Mouse (Mus musculus) liver, embryonic 13.5 days (tissue): ENCODE data around the gene Lactbl1. TPM values are rescaled to one million over a fixed set of nuclear protein-coding genes. Genes with fewer than 3 reads are reported as not detected.
A peak's percentile ranks its signal among the peaks of the same experiment; 100 is the strongest.

ENCODE experiments used
- ATAC-seq: fragments of 200-750 bp; cut with Nextera tagmentation; 2 replicates; pipeline ENCODE4 v1.8.0; 2017; ENCODE audit warnings: low read depth, mild to moderate bottlenecking, moderate number of reproducible peaks, moderate library complexity
- DNase-seq: peaks from one replicate; pipeline ENCODE4 v3.0.0; 2022
- H3K27ac ChIP-seq: fragments of 300-500 bp; sonication (generic); 2 replicates; pipeline ENCODE4 v1.5.1; 2015; ENCODE audit warnings: moderate library complexity, mild to moderate bottlenecking, inconsistent platforms
- H3K27me3 ChIP-seq: fragments of 300-500 bp; sonication (generic); 2 replicates; pipeline ENCODE4 v1.6.1; 2015; ENCODE audit warnings: mild to moderate bottlenecking, inconsistent platforms
- H3K36me3 ChIP-seq: fragments of 300-500 bp; sonication (generic); 2 replicates; pipeline ENCODE4 v1.6.1; 2015; ENCODE audit warnings: mild to moderate bottlenecking, inconsistent platforms
- H3K4me1 ChIP-seq: fragments of 300-500 bp; sonication (generic); replicated peaks from 2 replicates; pipeline ENCODE4 v1.6.1; 2015; ENCODE audit warnings: inconsistent platforms
- H3K4me2 ChIP-seq: fragments of 300-500 bp; sonication (generic); 2 replicates; pipeline ENCODE4 v1.6.1; 2015; ENCODE audit warnings: inconsistent platforms, mild to moderate bottlenecking, moderate library complexity
- H3K4me3 ChIP-seq: fragments of 300-500 bp; sonication (generic); replicated peaks from 2 replicates; pipeline ENCODE4 v1.5.1; 2015; ENCODE audit warnings: mild to moderate bottlenecking, inconsistent platforms
- H3K9ac ChIP-seq: fragments of 300-500 bp; sonication (generic); 2 replicates; pipeline ENCODE4 v1.6.1; 2015; ENCODE audit warnings: mild to moderate bottlenecking, inconsistent platforms
- H3K9me3 ChIP-seq: fragments of 300-500 bp; sonication (generic); replicated peaks from 2 replicates; pipeline ENCODE4 v1.6.1; 2016; ENCODE audit warnings: inconsistent platforms
- WGBS: fragments of 180-500 bp; shearing (Covaris S2); methylation state at CpG from one replicate; pipeline ENCODE4 v1.1.7; 2015; ENCODE audit not compliant: insufficient replicate concordance; 5-methylcytosine and 5-hydroxymethylcytosine counted together
- polyA plus RNA-seq: library from polyadenylated mRNA; unstranded; fragments of >200 nt; fragmentation: Nextera tagmentation; extraction: Ambion mirVana; gene quantifications from 2 replicates; pipeline ENCODE4 v1.2.1, GENCODE M21; 2015

Gene Lactbl1
- polyA plus RNA-seq, 1 experiment from 2014 or later = not detected

DNA sequence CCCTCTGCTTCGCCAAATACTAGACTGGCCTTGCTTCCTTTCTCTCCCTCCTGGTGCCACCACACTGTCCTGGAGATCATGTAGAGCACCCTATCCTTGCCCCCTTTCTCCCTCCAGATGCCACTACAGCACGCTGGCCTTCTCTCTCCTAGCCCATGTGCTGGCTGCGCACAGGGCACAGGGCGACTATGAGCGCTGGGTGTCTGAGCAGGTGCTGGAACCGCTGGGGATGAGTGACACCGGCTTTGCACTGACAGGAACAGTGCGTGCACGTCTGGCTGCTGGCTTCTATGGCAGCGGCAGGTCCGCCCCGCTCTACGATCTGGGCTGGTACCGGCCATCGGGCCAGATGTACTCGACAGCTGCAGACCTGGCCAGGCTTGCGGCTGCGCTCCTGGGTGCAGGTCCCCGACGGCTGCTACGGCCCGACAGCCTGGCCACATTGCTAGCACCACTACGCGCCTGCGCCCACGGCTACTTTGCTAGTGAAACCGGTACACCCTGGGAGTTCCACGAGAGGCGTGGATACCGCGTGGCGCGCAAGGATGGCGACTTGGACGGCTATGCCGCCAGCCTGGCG, 14.7 kb downstream of the Lactbl1 start:
- 22% methylated on average over 37 of the region's 37 CpGs for WGBS
- no peaks in the 10 kb centered on the region for H3K9me3 ChIP-seq
- H3K4me3 ChIP-seq = peak overlapping the region; percentile 47
- peaks cover 33% of the 10 kb centered on the region for H3K27me3 ChIP-seq
- peak overlapping the region; percentile 65 for H3K4me2 ChIP-seq
- no peak overlapping the region for H3K27ac ChIP-seq
- DNase-seq (no peak), ATAC-seq (no peak)
- no peak overlapping the region for H3K9ac ChIP-seq
- H3K36me3 ChIP-seq = no peaks in the 10 kb centered on the region
- peaks cover 9% of the 10 kb centered on the region for H3K4me1 ChIP-seq

DNA sequence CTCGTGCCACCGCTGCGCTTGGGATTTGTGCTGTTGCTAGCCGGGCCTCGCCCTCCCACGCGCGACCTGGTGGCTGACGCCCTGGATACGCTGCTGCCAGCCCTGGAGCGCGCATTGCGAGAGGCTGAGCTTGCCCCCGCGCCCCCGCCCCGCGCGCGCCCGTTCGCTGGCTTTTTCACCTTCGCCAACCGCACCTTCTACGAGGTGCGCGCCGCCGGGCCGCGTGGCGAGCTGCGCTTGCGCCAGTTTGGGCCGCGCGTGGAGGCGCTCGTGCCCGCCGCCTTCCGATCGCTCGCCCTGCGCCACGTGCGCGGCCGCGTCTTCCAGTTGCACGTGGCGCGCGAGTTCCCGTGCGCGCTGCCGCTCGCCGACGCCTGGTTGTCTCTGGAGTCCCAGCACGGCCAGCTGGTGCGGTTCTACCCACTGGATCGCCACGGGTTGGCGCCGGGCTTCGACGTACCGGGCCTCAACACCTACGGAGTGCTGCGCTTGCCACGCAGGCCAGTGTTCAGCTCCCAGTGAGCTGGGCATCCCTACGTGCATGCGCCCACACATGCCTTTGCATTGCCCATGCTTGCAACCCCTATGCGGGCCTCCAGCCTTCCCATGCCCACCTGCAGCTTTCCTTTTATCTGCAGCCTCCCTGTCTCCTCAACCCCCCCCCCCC, 15.3 kb downstream of the Lactbl1 start:
- Histone ChIP-seq H3K4me1 (peaks cover 9% of the 10 kb centered on the region), H3K27me3 (peaks cover 33% of the 10 kb centered on the region), H3K36me3 (no peaks in the 10 kb centered on the region), H3K27ac (no peak overlapping the region), H3K9ac (no peak overlapping the region), H3K4me3 (peak overlapping the region; percentile 47), H3K4me2 (peak overlapping the region; percentile 65), H3K9me3 (no peaks in the 10 kb centered on the region)
- 4% methylated on average over 68 of the region's 76 CpGs for WGBS
- DNase-seq (no peak), ATAC-seq (no peak)

- no peaks in the 10 kb centered on the region for H3K36me3 ChIP-seq
- H3K4me3 ChIP-seq = no peak overlapping the region
- H3K4me2 ChIP-seq = no peak overlapping the region
- H3K9ac ChIP-seq = no peak overlapping the region
- H3K9me3 ChIP-seq = no peaks in the 10 kb centered on the region
- H3K27me3 ChIP-seq = peaks cover 33% of the 10 kb centered on the region
- ATAC-seq (no peak), DNase-seq (no peak)
- H3K4me1 ChIP-seq = peaks cover 9% of the 10 kb centered on the region
- no peak overlapping the region for H3K27ac ChIP-seq
- 37% methylated on average over 7 of the region's 7 CpGs for WGBS
Measured at GRCm38 (mm10) chr4:136638230-136638750, 15.9 kb downstream of the Lactbl1 start.

DNA sequence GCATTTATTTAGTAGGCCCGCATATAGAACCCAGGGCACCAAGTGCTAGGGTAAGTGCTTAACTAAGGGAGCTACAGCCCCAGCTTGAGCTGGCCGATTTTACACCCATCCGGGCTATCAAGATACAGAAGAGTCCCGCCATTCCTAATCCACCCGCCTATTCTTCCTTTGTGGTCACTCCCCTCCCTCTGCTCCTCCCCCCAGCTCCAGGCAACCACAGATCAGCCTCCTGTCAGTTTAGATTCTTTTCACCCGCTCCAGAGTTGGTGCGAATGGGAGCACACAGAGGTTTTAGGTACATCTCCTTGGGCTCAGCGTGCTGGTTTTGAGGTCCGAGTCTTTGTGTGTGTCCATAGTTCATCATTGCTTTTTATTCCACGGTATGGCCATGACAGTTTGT, 16.5 kb downstream of the Lactbl1 start:
- Histone ChIP-seq H3K4me3 (no peak overlapping the region), H3K9me3 (no peaks in the 10 kb centered on the region), H3K4me2 (no peak overlapping the region), H3K27me3 (peaks cover 33% of the 10 kb centered on the region), H3K27ac (no peak overlapping the region), H3K9ac (no peak overlapping the region), H3K36me3 (no peaks in the 10 kb centered on the region), H3K4me1 (peaks cover 9% of the 10 kb centered on the region)
- ATAC-seq = no peak
- 9% methylated on average over 10 of the region's 10 CpGs for WGBS
- no peak for DNase-seq

DNA sequence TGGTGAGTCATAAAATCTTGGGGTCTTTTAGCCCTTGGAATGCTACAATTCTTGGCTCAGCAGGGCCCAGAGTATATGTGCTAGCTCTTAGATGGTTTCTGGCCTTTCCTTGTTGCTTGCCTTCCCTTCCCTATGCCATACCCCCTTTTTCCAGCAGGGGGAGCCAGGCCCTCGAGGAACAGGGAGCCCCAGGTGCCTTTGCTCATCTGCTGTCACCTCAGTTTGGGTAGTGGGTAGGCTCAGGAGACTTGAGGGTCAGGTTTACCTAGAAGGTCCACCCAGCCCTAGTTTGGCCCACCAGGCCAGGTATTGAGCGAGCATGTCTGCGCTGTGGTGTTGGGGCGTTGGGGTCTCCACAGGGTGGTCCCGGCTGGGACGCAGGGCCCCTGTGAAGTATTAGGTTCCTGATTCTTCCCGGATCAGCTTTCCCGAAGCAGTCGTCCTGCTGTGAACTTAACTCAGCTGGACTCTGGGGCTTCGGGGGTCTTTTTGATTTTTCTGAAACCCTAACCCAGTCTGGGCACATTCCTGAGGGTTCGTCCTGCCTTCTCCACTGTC, 26.6 kb downstream of the Lactbl1 start:
- Histone ChIP-seq H3K4me3 (no peak overlapping the region), H3K4me2 (peak overlapping the region; percentile 33), H3K4me1 (peaks cover 28% of the 10 kb centered on the region), H3K27me3 (no peaks in the 10 kb centered on the region), H3K9me3 (no peaks in the 10 kb centered on the region), H3K27ac (no peak overlapping the region), H3K9ac (no peak overlapping the region), H3K36me3 (no peaks in the 10 kb centered on the region)
- WGBS = 17% methylated on average over 11 of the region's 11 CpGs
- DNase-seq (peak; percentile 46), ATAC-seq (no peak)

DNA sequence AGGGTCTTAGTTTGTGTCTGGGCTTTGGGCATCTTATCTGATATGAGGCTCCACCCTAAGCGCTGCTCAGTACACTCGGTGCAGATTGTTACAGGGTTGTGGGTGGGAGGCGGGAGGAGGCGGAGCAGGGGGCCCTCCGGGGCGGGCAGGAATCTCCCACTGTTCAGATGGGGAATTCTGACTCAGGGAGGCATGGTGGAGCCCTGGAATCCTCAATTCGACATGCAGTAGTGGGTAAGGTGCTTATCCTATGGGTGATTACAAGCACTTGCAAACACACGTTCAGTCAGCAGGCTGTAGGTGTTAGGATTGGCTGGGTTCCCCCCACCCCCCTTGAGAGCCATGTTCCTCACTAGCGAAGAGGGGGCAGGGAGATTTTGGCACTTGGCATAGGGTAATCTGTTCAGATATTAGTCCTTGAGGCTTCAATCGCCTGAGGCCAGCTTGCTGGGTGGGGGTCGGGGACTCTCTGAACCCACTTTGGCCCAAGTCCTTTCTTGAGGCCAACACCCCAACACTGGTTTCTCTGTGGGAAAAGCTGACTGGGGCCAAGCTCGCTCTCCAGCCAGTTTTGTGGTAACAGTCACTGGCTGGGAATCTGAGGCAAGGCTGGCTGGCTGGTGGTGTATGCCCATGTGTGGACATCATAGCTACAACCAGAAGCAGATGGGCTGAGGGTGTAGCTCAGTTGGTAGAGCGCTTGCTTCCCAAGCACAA, 27.2 kb downstream of the Lactbl1 start:
- Histone ChIP-seq H3K27ac (no peak overlapping the region), H3K4me3 (no peak overlapping the region), H3K4me1 (peaks cover 29% of the 10 kb centered on the region), H3K4me2 (peak overlapping the region; percentile 33), H3K9ac (no peak overlapping the region), H3K27me3 (no peaks in the 10 kb centered on the region), H3K9me3 (no peaks in the 10 kb centered on the region), H3K36me3 (no peaks in the 10 kb centered on the region)
- ATAC-seq (no peak), DNase-seq (no peak)
- 28% methylated on average over 13 of the region's 13 CpGs for whole genome bisulfite sequencing

- no peaks in the 10 kb centered on the region for H3K27me3 ChIP-seq
- H3K4me2 ChIP-seq = no peak overlapping the region
- H3K9ac ChIP-seq = no peak overlapping the region
- ATAC-seq = no peak
- DNase-seq = no peak
- WGBS = 78% methylated on average over 8 of the region's 8 CpGs
- no peak overlapping the region for H3K27ac ChIP-seq
- H3K4me3 ChIP-seq = no peak overlapping the region
- peaks cover 29% of the 10 kb centered on the region for H3K4me1 ChIP-seq
- no peaks in the 10 kb centered on the region for H3K9me3 ChIP-seq
- H3K36me3 ChIP-seq = no peaks in the 10 kb centered on the region
Measured at GRCm38 (mm10) chr4:136650261-136650660, 27.8 kb downstream of the Lactbl1 start.

DNA sequence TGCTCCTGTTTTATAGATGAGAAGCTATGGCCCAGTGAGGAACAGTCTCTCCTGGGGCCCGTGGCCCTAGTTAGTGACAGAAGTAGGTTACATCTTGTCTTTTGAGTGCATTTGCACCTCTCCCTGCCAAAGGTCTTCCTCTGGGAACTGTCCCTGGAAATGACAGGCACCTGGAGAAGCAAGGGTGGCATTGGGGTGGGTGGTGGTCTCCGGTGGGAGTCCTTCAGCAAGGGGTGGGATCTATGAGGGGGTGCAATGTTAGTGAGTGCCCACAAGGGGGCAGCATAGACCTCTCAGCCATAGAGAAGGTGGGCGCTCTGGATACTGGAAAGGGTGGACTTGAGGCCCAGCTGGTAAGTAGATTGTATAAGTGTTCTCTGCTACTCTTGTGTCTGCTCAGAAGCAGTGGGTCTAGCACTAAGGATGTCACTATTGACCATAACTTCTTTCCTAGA, 29.0 kb downstream of the Lactbl1 start:
- WGBS = 51% methylated on average over 3 of the region's 3 CpGs

GRCm38 (mm10) chr4:136651882-136652527, 29.6 kb downstream of the Lactbl1 start:
- Histone ChIP-seq H3K4me1 (peaks cover 29% of the 10 kb centered on the region), H3K27ac (no peak overlapping the region; the same call in 1 of the 2 replicates)
- WGBS = 61% methylated on average over 13 of the region's 13 CpGs

More for the DNA sequence above, 29.0 kb downstream of the Lactbl1 start:
- Histone ChIP-seq H3K36me3 (no peaks in the 10 kb centered on the region), H3K4me1 (peaks cover 29% of the 10 kb centered on the region), H3K27me3 (no peaks in the 10 kb centered on the region), H3K9ac (no peak overlapping the region), H3K4me2 (no peak overlapping the region), H3K27ac (no peak overlapping the region), H3K4me3 (no peak overlapping the region), H3K9me3 (no peaks in the 10 kb centered on the region)
- DNase-seq = peak; percentile 12
- ATAC-seq = no peak

GRCm38 (mm10) chr4:136652528-136652910, 30.1 kb downstream of the Lactbl1 start:
- no peak overlapping the region for H3K4me3 ChIP-seq
- 22% methylated on average over 11 of the region's 11 CpGs for WGBS
- ATAC-seq = no peak
- no peak for DNase-seq
- H3K36me3 ChIP-seq = no peaks in the 10 kb centered on the region
- no peaks in the 10 kb centered on the region for H3K9me3 ChIP-seq
- peaks cover 34% of the 10 kb centered on the region for H3K4me1 ChIP-seq
- peak overlapping the region; percentile 27; the same call in 1 of the 2 replicates for H3K27ac ChIP-seq
- H3K4me2 ChIP-seq = no peak overlapping the region
- H3K9ac ChIP-seq = no peak overlapping the region
- no peaks in the 10 kb centered on the region for H3K27me3 ChIP-seq

More at GRCm38 (mm10) chr4:136651882-136652527, 29.6 kb downstream of the Lactbl1 start:
- H3K9ac ChIP-seq = no peak overlapping the region
- no peak overlapping the region for H3K4me3 ChIP-seq
- DNase-seq (no peak), ATAC-seq (no peak)
- no peak overlapping the region for H3K4me2 ChIP-seq
- no peaks in the 10 kb centered on the region for H3K36me3 ChIP-seq
- no peaks in the 10 kb centered on the region for H3K9me3 ChIP-seq
- no peaks in the 10 kb centered on the region for H3K27me3 ChIP-seq

DNA sequence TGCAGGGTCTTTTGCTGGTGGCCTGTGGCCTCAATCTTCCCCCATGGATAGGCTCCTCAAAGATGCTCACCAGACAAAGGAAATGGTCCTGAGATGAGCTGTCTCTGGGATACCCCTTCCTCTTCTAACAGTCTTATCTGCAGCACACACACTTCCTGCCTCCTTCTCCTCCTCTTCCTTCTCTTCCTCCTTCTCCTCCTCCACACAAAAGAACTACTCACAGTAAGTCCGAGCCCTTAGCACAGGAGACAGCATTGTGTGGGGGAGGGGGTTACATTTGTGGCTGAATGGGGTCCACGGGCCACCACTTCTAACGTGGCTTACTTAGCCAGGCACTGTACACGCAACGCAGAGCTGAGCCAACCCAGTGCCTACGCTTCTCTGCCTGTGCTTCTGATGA, 30.6 kb downstream of the Lactbl1 start:
- H3K27ac ChIP-seq = peak overlapping the region; percentile 27; the same call in 1 of the 2 replicates
- WGBS = 9% methylated on average over 6 of the region's 6 CpGs
- H3K4me3 ChIP-seq = no peak overlapping the region
- H3K9ac ChIP-seq = no peak overlapping the region
- no peaks in the 10 kb centered on the region for H3K27me3 ChIP-seq
- H3K4me2 ChIP-seq = peak overlapping the region; percentile 28; the same call in 1 of the 2 replicates
- DNase-seq = no peak
- ATAC-seq = peak; percentile 43; the same call in 1 of the 2 replicates
- peaks cover 37% of the 10 kb centered on the region for H3K4me1 ChIP-seq
- H3K36me3 ChIP-seq = no peaks in the 10 kb centered on the region
- no peaks in the 10 kb centered on the region for H3K9me3 ChIP-seq
